Mouse (Mus musculus) midbrain, embryonic 11.5 days (tissue): ENCODE measurements around the gene Hand2. TPM values are rescaled to one million over a fixed set of nuclear protein-coding genes. Genes with fewer than 3 reads are reported as not detected.

Source experiments
- ATAC-seq: fragments of 200-750 bp; cut with Nextera tagmentation; 2 replicates; pipeline ENCODE4 v1.8.0; 2017; ENCODE audit warnings: moderate TSS enrichment, moderate library complexity; ENCODE audit not compliant: low FRiP score
- DNase-seq: peaks from one replicate; pipeline ENCODE4 v3.0.0; 2015; ENCODE audit warnings: low spot score; ENCODE audit errors: missing footprints
- H3K27ac ChIP-seq: fragments of 300-500 bp; sonication (generic); 2 replicates; pipeline ENCODE4 v1.5.1; 2014; ENCODE audit warnings: low read depth, low read length
- H3K27me3 ChIP-seq: fragments of 300-500 bp; sonication (generic); 2 replicates; pipeline ENCODE4 v1.6.1; 2014; ENCODE audit warnings: mild to moderate bottlenecking, low read length, moderate library complexity, mixed read lengths; ENCODE audit not compliant: control insufficient read depth, insufficient read depth
- H3K36me3 ChIP-seq: fragments of 300-500 bp; sonication (generic); 2 replicates; pipeline ENCODE4 v1.6.1; 2014; ENCODE audit warnings: mild to moderate bottlenecking, low read length, moderate library complexity, mixed read lengths; ENCODE audit not compliant: control insufficient read depth, insufficient read depth
- H3K4me1 ChIP-seq: fragments of 300-500 bp; sonication (generic); 2 replicates; pipeline ENCODE4 v1.6.1; 2014; ENCODE audit warnings: low read length; ENCODE audit not compliant: control insufficient read depth, insufficient read depth
- H3K4me2 ChIP-seq: fragments of 300-500 bp; sonication (generic); 2 replicates; pipeline ENCODE4 v1.6.1; 2014; ENCODE audit warnings: mild to moderate bottlenecking, moderate library complexity
- H3K4me3 ChIP-seq: fragments of 300-500 bp; sonication (generic); 2 replicates; pipeline ENCODE4 v1.5.1; 2014; ENCODE audit warnings: low read depth, low read length
- H3K9ac ChIP-seq: fragments of 300-500 bp; sonication (generic); 2 replicates; pipeline ENCODE4 v1.6.1; 2014; ENCODE audit warnings: low read length
- H3K9me3 ChIP-seq: fragments of 300-500 bp; sonication (generic); 2 replicates; pipeline ENCODE4 v1.6.1; 2016; ENCODE audit warnings: low read length; ENCODE audit not compliant: control insufficient read depth
- WGBS: fragments of 180-500 bp; shearing (Covaris S2); extraction: QIAGEN DNeasy Blood & Tissue Kit; methylation state at CpG from one replicate; pipeline ENCODE4 v1.1.7; 2014; 5-methylcytosine and 5-hydroxymethylcytosine counted together
- polyA plus RNA-seq: library from polyadenylated mRNA; unstranded; fragments of >200 nt; fragmentation: Nextera tagmentation; extraction: Ambion mirVana; gene quantifications from 2 replicates; pipeline ENCODE4 v1.2.1, GENCODE M21; 2014

Gene Hand2
- polyA plus RNA-seq: not detected in 2 replicates

DNA sequence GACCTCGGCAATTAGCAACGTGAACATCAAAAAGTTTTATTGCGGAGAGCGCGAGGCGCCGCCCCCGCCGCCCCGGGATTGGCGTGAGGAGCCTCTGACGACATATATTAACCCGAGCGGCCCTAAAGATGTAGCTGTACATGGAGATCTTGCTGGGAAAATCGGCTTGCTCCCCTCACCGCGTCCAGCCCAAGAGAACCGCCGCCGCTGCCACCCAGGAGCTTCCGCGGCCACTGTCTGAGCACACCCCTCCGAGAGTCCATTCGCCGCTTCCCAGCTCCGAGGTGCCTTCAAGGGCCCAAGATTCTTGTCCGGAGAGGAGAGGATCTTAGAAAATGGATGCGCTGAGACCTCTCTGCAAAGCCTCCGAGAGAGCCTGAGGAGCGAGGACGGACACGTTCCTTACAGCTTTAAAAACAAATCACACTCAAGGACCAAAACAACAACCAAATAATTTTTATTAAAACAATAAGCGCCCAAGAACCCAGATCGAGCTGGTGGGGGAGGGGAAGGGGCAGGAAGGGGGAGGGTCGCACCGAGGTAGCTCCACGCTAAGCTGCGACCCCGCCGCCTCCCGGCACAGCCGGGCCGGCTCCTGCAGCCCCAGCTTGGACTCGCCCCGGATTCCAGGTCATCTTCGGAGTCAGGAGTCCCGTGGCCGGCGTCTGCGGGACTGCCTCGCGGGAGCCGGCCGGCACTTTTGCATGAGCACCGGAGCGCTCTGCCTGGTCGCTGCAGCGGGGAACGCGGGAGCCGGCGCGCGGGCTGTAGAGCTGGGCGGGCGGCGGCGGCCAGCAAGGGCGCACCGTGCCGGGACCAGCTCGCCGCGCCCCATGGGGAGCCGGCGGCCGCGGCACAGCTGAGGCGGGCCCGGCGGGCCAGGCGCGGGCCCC, at the start of gene Hand2:
Hand2 (plus strand) TSS at position 133 of the 893 bp plus-strand sequence.
- Histone ChIP-seq H3K4me2 (peak within 1 kb of the TSS; percentile 63), H3K9ac (no peak within 1 kb of the TSS), H3K36me3 (no peaks in the 10 kb centered on the region), H3K9me3 (no peaks in the 10 kb centered on the region), H3K4me1 (peaks cover 8% of the 10 kb centered on the region), H3K4me3 (peak within 1 kb of the TSS; percentile 39), H3K27ac (no peak within 1 kb of the TSS), H3K27me3 (peaks cover 94% of the 10 kb centered on the region)
- WGBS: under 1% methylated on average over 74 of the region's 83 CpGs
- ATAC-seq (peak; percentile 75), DNase-seq (peak; percentile 97)

DNA sequence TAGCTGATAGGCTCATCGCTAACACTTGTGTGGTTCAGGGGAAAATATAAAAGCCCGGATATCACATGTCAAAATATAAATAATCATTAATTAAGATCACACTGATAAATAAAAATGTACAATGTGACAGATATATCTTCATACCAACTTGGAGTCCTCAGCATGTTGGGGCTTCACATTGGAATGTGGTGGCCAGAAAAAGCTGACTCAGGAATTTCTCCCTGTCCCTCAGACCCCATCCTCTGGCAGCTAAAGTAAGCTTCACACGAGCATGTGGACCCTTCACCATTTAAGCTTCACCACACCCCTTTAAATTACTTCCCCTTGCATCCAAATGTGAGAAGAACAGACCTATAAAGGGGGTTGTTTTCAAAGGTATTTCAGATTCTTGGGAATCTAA, 47.7 kb upstream of the Hand2 start:
- Histone ChIP-seq H3K36me3 (no peaks in the 10 kb centered on the region), H3K4me2 (no peak overlapping the region), H3K27me3 (no peaks in the 10 kb centered on the region), H3K4me1 (no peaks in the 10 kb centered on the region), H3K9ac (no peak overlapping the region), H3K4me3 (no peak overlapping the region), H3K27ac (no peak overlapping the region), H3K9me3 (no peaks in the 10 kb centered on the region)
- DNase-seq (no peak), ATAC-seq (no peak)
- 75% methylated on average over 3 of the region's 3 CpGs for WGBS

DNA sequence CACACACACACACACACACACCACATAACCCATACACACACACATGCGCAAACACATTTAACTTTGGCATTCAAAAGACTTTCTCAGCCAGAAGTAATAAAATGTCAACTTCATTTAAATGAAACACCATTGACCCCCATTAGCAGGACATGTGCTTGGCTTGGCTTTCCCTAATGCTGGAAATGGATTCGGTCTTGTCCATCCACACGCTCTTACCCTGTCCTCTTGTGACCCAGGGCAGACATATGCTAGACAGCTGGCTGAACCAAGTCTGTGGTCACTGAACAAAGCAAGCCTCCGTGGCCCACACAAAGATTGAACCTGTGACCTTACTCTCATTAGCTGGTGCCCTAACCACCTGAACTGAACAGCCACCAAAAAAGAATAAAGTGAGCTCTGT, 27.3 kb upstream of the Hand2 start:
- Histone ChIP-seq H3K4me2 (no peak overlapping the region), H3K36me3 (no peaks in the 10 kb centered on the region), H3K27ac (no peak overlapping the region), H3K4me1 (no peaks in the 10 kb centered on the region), H3K9me3 (no peaks in the 10 kb centered on the region), H3K9ac (no peak overlapping the region), H3K4me3 (no peak overlapping the region), H3K27me3 (no peaks in the 10 kb centered on the region)
- DNase-seq (no peak), ATAC-seq (no peak)
- WGBS: 81% methylated on average over 4 of the region's 4 CpGs

DNA sequence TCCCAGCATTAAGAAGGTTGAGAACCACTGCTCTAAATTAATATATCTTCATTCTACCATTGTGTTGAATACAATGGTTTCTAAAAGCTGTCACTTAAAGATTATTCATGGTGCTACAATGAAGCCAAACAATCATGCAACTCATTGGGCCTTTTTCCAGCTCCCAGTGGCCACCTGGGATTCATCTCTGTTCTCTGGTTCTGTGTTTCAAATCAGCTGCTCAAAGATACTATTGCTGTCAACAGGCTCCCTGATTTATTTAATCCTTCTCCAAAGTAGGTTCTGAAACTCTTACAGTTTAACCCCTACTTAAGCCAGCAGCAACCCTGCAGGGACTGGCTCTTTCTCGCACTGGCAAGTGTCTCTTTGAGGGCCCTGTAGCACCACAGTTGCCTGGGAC, 17.3 kb upstream of the Hand2 start:
- Histone ChIP-seq H3K4me1 (no peaks in the 10 kb centered on the region), H3K4me2 (no peak overlapping the region), H3K9ac (no peak overlapping the region), H3K4me3 (no peak overlapping the region), H3K36me3 (no peaks in the 10 kb centered on the region), H3K27me3 (no peaks in the 10 kb centered on the region; the same call in 1 of the 2 replicates), H3K9me3 (no peaks in the 10 kb centered on the region), H3K27ac (no peak overlapping the region)
- ATAC-seq (no peak), DNase-seq (peak; percentile 35)
- 52% methylated on average over 1 of the region's 1 CpGs for WGBS

DNA sequence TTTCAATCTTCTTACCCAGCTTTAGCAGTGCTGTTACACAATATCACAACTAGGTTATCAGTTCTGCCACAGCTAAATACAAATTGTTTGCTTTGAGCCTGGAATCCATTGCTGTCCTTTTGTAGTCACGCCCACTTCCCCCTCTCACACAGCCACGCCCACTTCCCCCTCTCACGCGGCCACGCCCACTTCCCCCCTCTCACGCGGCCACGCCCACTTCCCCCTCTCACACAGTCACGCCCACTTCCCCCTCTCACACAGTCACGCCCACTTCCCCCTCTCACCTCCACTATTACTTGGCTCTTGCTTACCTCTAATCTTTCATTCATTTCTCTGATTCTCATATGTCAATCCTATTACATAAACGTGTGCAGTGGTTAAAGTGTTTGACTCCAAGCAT, 15.8 kb upstream of the Hand2 start:
- Histone ChIP-seq H3K27ac (no peak overlapping the region), H3K4me2 (no peak overlapping the region), H3K36me3 (no peaks in the 10 kb centered on the region), H3K27me3 (no peaks in the 10 kb centered on the region; the same call in 1 of the 2 replicates), H3K4me3 (no peak overlapping the region), H3K4me1 (no peaks in the 10 kb centered on the region), H3K9me3 (no peaks in the 10 kb centered on the region), H3K9ac (no peak overlapping the region)
- 60% methylated on average over 11 of the region's 11 CpGs for WGBS
- peak; percentile 68 for DNase-seq
- no peak for ATAC-seq

DNA sequence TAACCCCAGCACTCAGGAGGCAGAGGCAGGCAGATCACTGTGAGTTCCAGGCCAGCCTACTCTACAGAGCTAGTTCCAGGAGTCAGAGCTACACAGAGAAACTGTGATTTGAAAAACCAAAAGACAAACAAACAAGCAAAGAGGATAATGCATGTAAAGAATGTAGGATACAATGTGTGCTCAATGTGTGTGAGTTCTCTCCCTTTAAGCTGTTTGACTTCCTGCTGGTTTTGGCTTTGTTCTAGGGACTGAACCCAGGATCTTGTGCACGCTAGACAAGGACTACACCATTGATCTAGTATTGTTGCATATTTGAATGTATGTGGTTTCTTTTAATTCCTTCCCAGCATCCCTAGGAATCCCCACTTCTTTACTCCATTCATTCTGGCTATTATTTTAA, 14.3 kb upstream of the Hand2 start:
- WGBS: 17% methylated on average over 1 of the region's 1 CpGs

DNA sequence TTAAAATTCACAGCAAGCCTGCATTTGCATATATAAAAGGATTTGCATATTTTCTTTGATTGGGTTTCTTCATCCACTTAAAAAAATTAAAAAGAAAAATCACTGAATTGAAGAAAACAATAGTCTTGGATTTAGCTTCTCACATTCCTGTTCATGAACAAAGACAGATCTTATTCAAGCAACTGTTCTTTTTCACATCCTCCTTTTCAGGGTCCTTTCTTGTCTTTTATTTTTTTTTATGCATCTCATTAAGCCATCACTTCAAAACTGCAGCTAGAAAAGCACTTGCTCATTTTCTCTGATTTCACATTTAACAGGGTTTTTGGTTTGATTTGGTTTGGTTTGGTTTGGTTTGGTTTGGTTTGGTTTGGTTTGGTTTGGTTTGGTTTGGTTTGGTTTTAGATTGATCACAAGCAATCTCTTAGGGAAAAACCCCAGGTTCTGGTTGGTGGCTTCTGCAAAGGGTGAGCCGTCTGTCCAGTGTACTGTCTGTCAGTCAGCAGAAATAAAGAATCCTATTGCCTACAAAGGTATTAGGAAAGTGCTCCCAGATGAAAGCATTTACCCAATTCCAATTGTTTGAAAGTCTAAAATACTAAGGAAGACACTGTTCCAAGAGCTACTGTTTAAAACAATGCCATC, 10.8 kb upstream of the Hand2 start:
- WGBS: 6% methylated on average over 1 of the region's 1 CpGs
- no peak overlapping the region for H3K9ac ChIP-seq
- H3K9me3 ChIP-seq: no peaks in the 10 kb centered on the region
- no peak overlapping the region for H3K4me3 ChIP-seq
- H3K27ac ChIP-seq: no peak overlapping the region
- H3K27me3 ChIP-seq: peaks cover 37% of the 10 kb centered on the region
- H3K36me3 ChIP-seq: no peaks in the 10 kb centered on the region
- ATAC-seq (no peak), DNase-seq (peak; percentile 84)
- H3K4me2 ChIP-seq: no peak overlapping the region
- peaks cover 4% of the 10 kb centered on the region for H3K4me1 ChIP-seq

More for the DNA sequence above, 14.3 kb upstream of the Hand2 start:
- no peak overlapping the region for H3K4me2 ChIP-seq
- H3K4me1 ChIP-seq: no peaks in the 10 kb centered on the region
- DNase-seq: peak; percentile 57
- H3K36me3 ChIP-seq: no peaks in the 10 kb centered on the region
- no peak overlapping the region for H3K9ac ChIP-seq
- no peaks in the 10 kb centered on the region for H3K9me3 ChIP-seq
- H3K27ac ChIP-seq: no peak overlapping the region
- no peak overlapping the region for H3K4me3 ChIP-seq
- ATAC-seq: no peak
- H3K27me3 ChIP-seq: peaks cover 5% of the 10 kb centered on the region

GRCm38 (mm10) chr8:57312031-57312981, 8.5 kb upstream of the Hand2 start:
- Histone ChIP-seq H3K27ac (no peak overlapping the region), H3K4me2 (peak overlapping the region; percentile 21), H3K9me3 (no peaks in the 10 kb centered on the region), H3K4me1 (peaks cover 4% of the 10 kb centered on the region), H3K36me3 (no peaks in the 10 kb centered on the region), H3K9ac (no peak overlapping the region), H3K27me3 (peaks cover 59% of the 10 kb centered on the region), H3K4me3 (peak overlapping the region; percentile 5; the same call in 1 of the 2 replicates)
- DNase-seq: peak; percentile 96
- peak; percentile 57 for ATAC-seq
- under 1% methylated on average over 30 of the region's 30 CpGs for WGBS
